Mouse (Mus musculus): ENCODE measurements around the gene Gys2.

DNA sequence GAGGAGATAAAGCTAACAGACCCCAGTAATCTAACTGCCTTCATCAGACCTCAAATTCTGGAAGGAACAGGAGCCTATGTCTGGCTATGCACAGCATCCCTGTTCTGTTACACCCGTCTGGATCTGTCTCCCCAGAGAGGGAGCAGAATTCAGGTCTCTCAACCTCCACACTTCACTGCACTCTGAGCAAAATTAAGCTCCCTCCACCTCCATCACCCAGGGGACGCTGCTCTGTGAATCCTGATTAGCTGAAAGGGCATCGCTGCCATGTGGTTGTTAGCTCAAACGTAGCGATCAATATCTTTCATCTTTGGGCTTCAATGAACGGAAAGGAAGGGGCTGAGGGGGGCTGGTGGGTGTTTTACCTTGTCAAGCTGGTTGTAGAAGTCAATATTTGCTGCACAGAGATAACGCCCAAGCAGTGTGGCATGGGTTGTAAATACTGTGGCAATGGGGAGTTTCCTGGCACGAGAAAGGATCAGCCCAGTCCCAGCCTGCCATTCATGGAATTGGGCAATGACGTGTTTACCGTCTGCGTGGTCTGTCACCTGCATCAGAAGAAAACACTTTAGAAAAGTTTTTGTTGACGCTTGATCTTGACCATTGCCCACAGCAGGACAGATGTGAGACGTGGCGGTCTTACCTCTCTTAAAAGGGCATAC is 13.8 kb downstream of the Gys2 start:
- TF ChIP-seq CTCF (IDR thresholded peaks at IDR 0.05; ENCODE audit: low read depth): no peak
- TF ChIP-seq EP300 (IDR thresholded peaks at IDR 0.05; ENCODE audit: low read depth): no peak
